Mouse (Mus musculus): ENCODE results near the gene Cyb5rl.
"Not testable (repeated sequence)": the region's sequence is repeated elsewhere in the genome, so short reads cannot be mapped to it uniquely, and the experiment has no call there.

DNA sequence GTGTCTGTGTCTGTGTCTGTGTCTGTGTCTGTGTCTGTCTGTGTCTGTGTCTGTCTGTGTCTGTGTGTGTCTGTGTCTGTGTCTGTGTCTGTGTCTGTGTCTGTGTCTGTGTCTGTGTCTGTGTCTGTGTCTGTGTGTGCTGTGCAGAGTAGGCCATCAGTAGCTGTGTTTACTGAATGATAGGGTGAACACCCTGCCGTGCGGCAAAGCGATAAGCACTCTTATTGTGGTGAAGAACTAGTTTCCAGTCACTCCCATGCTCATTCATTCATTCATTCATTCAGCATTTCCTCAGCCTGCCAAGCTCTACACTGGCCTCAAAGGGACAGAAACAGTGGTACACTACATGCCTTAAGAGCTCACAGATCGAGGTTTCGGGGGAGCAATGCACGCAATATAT lies 42.4 kb downstream of the Cyb5rl start:
- TF ChIP-seq POLR2A (IDR thresholded peaks at IDR 0.05; ENCODE audit: borderline replicate concordance, control insufficient read depth, low read depth, low read length); CTCF (IDR thresholded peaks at IDR 0.05; ENCODE audit: control insufficient read depth, insufficient read depth, low read length): not testable (repeated sequence)

Measured in bone marrow, adult 2 months (tissue).